Mouse (Mus musculus) forebrain, embryonic 11.5 days (tissue): ENCODE measurements around the gene Ppef2. TPM values are rescaled to one million over a fixed set of nuclear protein-coding genes. Genes with fewer than 3 reads are reported as not detected.

Experiments used
- ATAC-seq: fragments of 200-750 bp; cut with Nextera tagmentation; replicated peaks from 2 replicates; pipeline ENCODE4 v1.8.0; 2017; ENCODE audit warnings: moderate TSS enrichment; ENCODE audit not compliant: low FRiP score
- DNase-seq: peaks from one replicate; pipeline ENCODE4 v3.0.0-alpha.2; 2017; ENCODE audit warnings: low spot score
- H3K27ac ChIP-seq: fragments of 300-500 bp; sonication (generic); 2 replicates; pipeline ENCODE4 v1.5.1; 2014; ENCODE audit warnings: low read depth, low read length
- H3K27me3 ChIP-seq: fragments of 300-500 bp; sonication (generic); 2 replicates; pipeline ENCODE4 v1.6.1; 2014; ENCODE audit warnings: mild to moderate bottlenecking, low read length, mixed read lengths; ENCODE audit not compliant: control insufficient read depth, insufficient read depth
- H3K36me3 ChIP-seq: fragments of 300-500 bp; sonication (generic); 2 replicates; pipeline ENCODE4 v1.6.1; 2014; ENCODE audit warnings: mild to moderate bottlenecking, low read length, moderate library complexity, mixed read lengths; ENCODE audit not compliant: control insufficient read depth, insufficient read depth
- H3K4me1 ChIP-seq: fragments of 300-500 bp; sonication (generic); replicated peaks from 2 replicates; pipeline ENCODE4 v1.6.1; 2014; ENCODE audit warnings: low read length, mixed read lengths; ENCODE audit not compliant: control insufficient read depth, insufficient read depth
- H3K4me2 ChIP-seq: fragments of 300-500 bp; sonication (generic); 2 replicates; pipeline ENCODE4 v1.6.1; 2014; ENCODE audit warnings: low read depth, mild to moderate bottlenecking, low read length, moderate library complexity, mixed read lengths; ENCODE audit not compliant: severe bottlenecking
- H3K4me3 ChIP-seq: fragments of 300-500 bp; sonication (generic); 2 replicates; pipeline ENCODE4 v1.5.1; 2014; ENCODE audit warnings: low read depth, low read length
- H3K9ac ChIP-seq: fragments of 300-500 bp; sonication (generic); 2 replicates; pipeline ENCODE4 v1.6.1; 2014; ENCODE audit warnings: low read length
- H3K9me3 ChIP-seq: fragments of 300-500 bp; sonication (generic); 2 replicates; pipeline ENCODE4 v1.6.1; 2016; ENCODE audit warnings: low read length, mixed read lengths; ENCODE audit not compliant: control insufficient read depth
- WGBS: fragments of 180-500 bp; shearing (Covaris S2); extraction: QIAGEN DNeasy Blood & Tissue Kit; methylation state at CpG from one replicate; pipeline ENCODE4 v1.1.7; 2014; 5-methylcytosine and 5-hydroxymethylcytosine counted together
- polyA plus RNA-seq: library from polyadenylated mRNA; unstranded; fragments of >200 nt; fragmentation: Nextera tagmentation; extraction: Ambion mirVana; gene quantifications from 2 replicates; pipeline ENCODE4 v1.2.1, GENCODE M21; 2014

Gene Ppef2
- polyA plus RNA-seq, 1 experiment from 2014 or later = not detected

DNA sequence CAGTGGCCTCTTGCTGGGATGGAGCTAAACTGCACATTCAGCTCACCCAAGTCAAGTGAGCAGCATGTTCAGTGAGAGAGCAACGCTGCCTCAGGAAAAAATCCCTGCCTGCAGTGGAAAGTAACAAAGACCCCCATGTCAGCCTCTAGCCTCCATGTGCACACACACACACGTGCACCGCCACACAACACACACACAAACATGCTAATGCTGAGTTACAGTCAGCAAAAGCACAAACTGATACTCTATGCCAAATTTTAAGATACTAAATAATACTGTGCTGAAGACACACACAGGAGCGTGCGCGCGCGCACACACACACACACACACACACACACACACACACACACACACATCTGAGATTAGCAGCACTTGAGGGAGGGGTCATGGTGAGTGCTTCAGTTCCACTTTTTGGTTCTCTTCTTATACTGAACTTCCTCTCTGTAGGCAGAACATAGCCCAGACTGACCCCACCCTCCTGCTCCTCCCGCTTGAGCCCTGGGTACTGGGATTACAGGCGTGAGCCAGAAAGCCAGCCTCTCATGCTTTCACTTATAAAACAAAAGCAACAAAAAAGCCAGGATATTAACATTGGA is 23.0 kb upstream of the Ppef2 start:
- DNase-seq (no peak), ATAC-seq (no peak)
- Histone ChIP-seq H3K27ac (no peak overlapping the region), H3K27me3 (no peaks in the 10 kb centered on the region), H3K4me1 (no peaks in the 10 kb centered on the region), H3K4me2 (no peak overlapping the region), H3K9me3 (no peaks in the 10 kb centered on the region), H3K4me3 (no peak overlapping the region), H3K9ac (no peak overlapping the region), H3K36me3 (no peaks in the 10 kb centered on the region)
- WGBS = 84% methylated on average over 10 of the region's 10 CpGs

GRCm38 (mm10) chr5:92277437-92278394 is 21.6 kb upstream of the Ppef2 start, which contains the start of gene Naaa:
Naaa (minus strand) TSS chr5:92278170.
- no peaks in the 10 kb centered on the region for H3K9me3 ChIP-seq
- WGBS = 3% methylated on average over 54 of the region's 54 CpGs
- no peaks in the 10 kb centered on the region for H3K36me3 ChIP-seq
- no peaks in the 10 kb centered on the region for H3K4me1 ChIP-seq
- peak within 1 kb of the TSS; percentile 91 for H3K4me2 ChIP-seq
- DNase-seq (peak; percentile 86), ATAC-seq (peak; percentile 88)
- peak within 1 kb of the TSS; percentile 55 for H3K9ac ChIP-seq
- H3K27ac ChIP-seq = no peak within 1 kb of the TSS
- H3K4me3 ChIP-seq = peak within 1 kb of the TSS; percentile 65
- no peaks in the 10 kb centered on the region for H3K27me3 ChIP-seq

GRCm38 (mm10) chr5:92270496-92270895 is 14.4 kb upstream of the Ppef2 start:
- Histone ChIP-seq H3K4me2 (no peak overlapping the region), H3K27me3 (no peaks in the 10 kb centered on the region), H3K27ac (no peak overlapping the region), H3K9ac (no peak overlapping the region), H3K4me1 (no peaks in the 10 kb centered on the region), H3K4me3 (no peak overlapping the region), H3K36me3 (no peaks in the 10 kb centered on the region), H3K9me3 (no peaks in the 10 kb centered on the region)
- DNase-seq (no peak), ATAC-seq (no peak)
- 84% methylated on average over 7 of the region's 7 CpGs for WGBS

- Histone ChIP-seq H3K27me3 (no peaks in the 10 kb centered on the region), H3K9ac (no peak overlapping the region), H3K27ac (no peak overlapping the region), H3K9me3 (no peaks in the 10 kb centered on the region), H3K4me1 (peaks cover 4% of the 10 kb centered on the region; the same call in 1 of the 2 replicates), H3K36me3 (no peaks in the 10 kb centered on the region), H3K4me3 (no peak overlapping the region), H3K4me2 (no peak overlapping the region)
- 11% methylated on average over 4 of the region's 4 CpGs for WGBS
- DNase-seq = peak; percentile 64
- ATAC-seq = peak; percentile 86
Measured at GRCm38 (mm10) chr5:92263761-92264359, 7.8 kb upstream of the Ppef2 start.

DNA sequence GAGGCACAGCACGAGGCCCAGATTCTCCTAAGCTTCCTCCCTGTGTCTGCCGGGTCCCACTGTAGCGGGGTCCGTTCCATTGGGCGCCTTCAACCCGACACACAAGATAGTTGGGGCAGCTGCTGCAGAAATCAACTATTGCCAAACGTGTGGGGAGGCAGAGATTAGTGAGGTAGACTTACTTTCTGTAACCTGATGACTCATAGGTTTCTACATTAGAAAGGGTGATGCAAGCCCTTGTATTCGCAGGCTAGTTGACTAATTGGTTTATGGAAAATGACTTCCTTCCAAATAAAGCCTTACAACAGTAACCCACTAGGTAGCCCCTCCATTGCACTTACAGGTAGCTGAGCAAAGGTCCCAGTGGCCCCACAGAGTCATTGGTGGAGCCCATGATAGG is 6.6 kb upstream of the Ppef2 start:
- Histone ChIP-seq H3K36me3 (no peaks in the 10 kb centered on the region), H3K4me3 (no peak overlapping the region), H3K4me1 (peaks cover 4% of the 10 kb centered on the region; the same call in 1 of the 2 replicates), H3K4me2 (no peak overlapping the region), H3K27ac (no peak overlapping the region), H3K27me3 (no peaks in the 10 kb centered on the region), H3K9ac (no peak overlapping the region), H3K9me3 (no peaks in the 10 kb centered on the region)
- DNase-seq = no peak
- ATAC-seq = no peak
- WGBS = 92% methylated on average over 8 of the region's 8 CpGs

GRCm38 (mm10) chr5:92254476-92254875 is 1.6 kb downstream of the Ppef2 start:
- H3K36me3 ChIP-seq = no peaks in the 10 kb centered on the region
- no peaks in the 10 kb centered on the region for H3K27me3 ChIP-seq
- H3K9me3 ChIP-seq = no peaks in the 10 kb centered on the region
- no peak overlapping the region for H3K27ac ChIP-seq
- DNase-seq (no peak), ATAC-seq (no peak)
- no peak overlapping the region for H3K4me3 ChIP-seq
- peaks cover 3% of the 10 kb centered on the region; the same call in 1 of the 2 replicates for H3K4me1 ChIP-seq
- no peak overlapping the region for H3K9ac ChIP-seq
- whole genome bisulfite sequencing = 79% methylated on average over 6 of the region's 6 CpGs
- no peak overlapping the region for H3K4me2 ChIP-seq

DNA sequence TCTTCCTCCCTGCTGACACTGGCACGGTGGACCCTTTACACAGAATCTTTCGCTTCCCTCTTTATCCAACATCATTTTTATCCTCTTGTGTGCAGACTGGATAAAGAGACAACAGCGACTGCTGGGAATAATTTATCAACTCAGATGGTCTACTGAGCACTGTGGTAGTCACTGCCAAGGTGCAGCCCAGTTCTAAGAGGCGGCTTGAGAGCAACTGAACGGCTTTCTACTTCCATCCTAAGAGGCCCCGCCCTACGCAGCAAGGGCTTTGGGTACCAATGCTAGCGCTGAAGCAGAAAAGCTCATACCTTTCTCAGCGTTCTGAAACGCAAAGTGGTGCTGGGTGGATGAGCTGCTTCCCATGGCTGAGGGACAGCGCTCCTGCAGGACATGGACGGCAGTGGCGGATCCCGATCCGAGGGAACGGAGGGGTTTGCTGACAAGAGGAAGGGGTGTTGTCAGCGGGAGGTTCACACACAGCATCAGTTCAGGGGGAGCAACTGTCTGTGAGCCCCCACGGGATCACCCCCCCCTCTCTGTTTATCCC is 3.2 kb downstream of the Ppef2 start:
- ATAC-seq (peak; percentile 57), DNase-seq (peak; percentile 63)
- no peak overlapping the region for H3K27ac ChIP-seq
- H3K9me3 ChIP-seq = no peaks in the 10 kb centered on the region
- no peaks in the 10 kb centered on the region for H3K36me3 ChIP-seq
- 19% methylated on average over 16 of the region's 18 CpGs for WGBS
- H3K4me2 ChIP-seq = peak overlapping the region; percentile 20; the same call in 1 of the 2 replicates
- H3K9ac ChIP-seq = no peak overlapping the region
- H3K4me1 ChIP-seq = peaks cover 3% of the 10 kb centered on the region; the same call in 1 of the 2 replicates
- H3K4me3 ChIP-seq = no peak overlapping the region
- no peaks in the 10 kb centered on the region for H3K27me3 ChIP-seq

DNA sequence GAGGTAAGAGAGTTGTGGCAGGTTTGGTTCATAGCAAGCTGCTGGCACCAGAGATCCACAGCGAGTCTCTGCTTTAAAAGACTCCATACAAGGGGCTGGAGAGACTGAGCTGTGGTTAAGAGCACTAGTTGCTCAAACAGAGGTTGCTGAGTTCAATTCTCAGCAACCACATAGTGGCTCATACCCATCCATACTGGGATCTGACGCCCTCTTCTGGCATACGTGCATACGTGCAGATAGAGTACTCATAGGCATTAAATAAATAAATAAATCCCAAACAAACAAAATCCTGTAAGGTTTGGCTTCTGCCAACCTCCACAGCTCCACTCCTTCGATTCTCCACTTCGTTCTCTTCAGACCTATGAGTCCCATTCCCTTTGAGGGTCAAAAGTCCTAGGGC is 4.0 kb downstream of the Ppef2 start:
- no peak overlapping the region for H3K9ac ChIP-seq
- H3K4me1 ChIP-seq = peaks cover 3% of the 10 kb centered on the region; the same call in 1 of the 2 replicates
- no peak overlapping the region for H3K4me3 ChIP-seq
- H3K4me2 ChIP-seq = no peak overlapping the region
- no peak for ATAC-seq
- H3K27me3 ChIP-seq = no peaks in the 10 kb centered on the region
- DNase-seq = no peak
- H3K27ac ChIP-seq = no peak overlapping the region
- 91% methylated on average over 6 of the region's 6 CpGs for WGBS
- no peaks in the 10 kb centered on the region for H3K9me3 ChIP-seq
- H3K36me3 ChIP-seq = no peaks in the 10 kb centered on the region
